Comparison of ENCODE assay signal across 8 mouse cellular contexts in genomic region chr11:61485541-61486457, GRCm38 (mm10). TPM values are rescaled to one million over a fixed set of nuclear protein-coding genes. Genes with fewer than 3 reads are reported as not detected.
DNase-seq lines count a peak whose midpoint lies in the region; ATAC-seq and TF ChIP-seq lines count a peak whose summit lies in the region.

No protein-coding gene starts in this region.

- TF ChIP-seq POLR2A in lung, adult 2 months (IDR thresholded peaks at IDR 0.05; ENCODE audit: borderline replicate concordance, extremely low read depth, low read depth, low read length): no peak
- no peak for TF ChIP-seq POLR2A in embryonic fibroblast, embryonic 13.5 days (IDR thresholded peaks at IDR 0.05; ENCODE audit: low read depth, low read length)

- peak overlapping the region; percentile 67 for H3K4me2 ChIP-seq in intestine, embryonic 14.5 days (ENCODE audit: low read length)

- H3K9ac ChIP-seq in intestine, embryonic 14.5 days (ENCODE audit: low read length): peak overlapping the region; percentile 53

- H3K4me3 ChIP-seq in lung, adult 2 months (replicated peaks; ENCODE audit: extremely low read depth, low read depth, low read length): peak overlapping the region; percentile 21
- H3K4me3 ChIP-seq in embryonic fibroblast, embryonic 13.5 days (ENCODE audit: insufficient read depth, low read length): peak overlapping the region; percentile 38
- peak overlapping the region; percentile 45 for H3K4me3 ChIP-seq in intestine, embryonic 14.5 days (ENCODE audit: low read depth, low read length)

- no peaks in the 10 kb centered on the region for H3K9me3 ChIP-seq in intestine, embryonic 14.5 days (ENCODE audit: control insufficient read depth, low read length)

- no peak for TF ChIP-seq CTCF in lung, adult 2 months (IDR thresholded peaks at IDR 0.05; ENCODE audit: insufficient read depth, low read length)
- no peak for TF ChIP-seq CTCF in embryonic fibroblast, embryonic 13.5 days (IDR thresholded peaks at IDR 0.05; ENCODE audit: borderline replicate concordance, insufficient read depth, low read length)

- 76% methylated on average over 22 of the region's 22 CpGs for WGBS in lung, adult 2 months
- WGBS in intestine, embryonic 14.5 days: 45% methylated on average over 22 of the region's 22 CpGs

- H3K27me3 ChIP-seq in intestine, embryonic 14.5 days (replicated peaks; ENCODE audit: control insufficient read depth, insufficient read depth, low read length): no peaks in the 10 kb centered on the region

- DNase-seq in lung, adult 2 months: no peak
- no peak for DNase-seq in lung, adult 18-20 months
- DNase-seq in intestine, embryonic 14.5 days (ENCODE audit: low spot score): no peak
- no peak for DNase-seq in thymus, postnatal 25 days
- no peak for DNase-seq in spleen, postnatal 10 days (ENCODE audit: low spot score in 2 of 2)
- no peak for DNase-seq in frontal cortex, postnatal 25 days (ENCODE audit: low spot score in 2 of 2)

- H3K36me3 ChIP-seq in intestine, embryonic 14.5 days (ENCODE audit: control insufficient read depth, insufficient read depth, low read length): peaks cover 34% of the 10 kb centered on the region

- peak overlapping the region; percentile 82 for H3K27ac ChIP-seq in embryonic fibroblast, embryonic 13.5 days (ENCODE audit: insufficient read depth, low read length)
- peak overlapping the region; percentile 98 for H3K27ac ChIP-seq in intestine, embryonic 14.5 days (ENCODE audit: low read depth)

- H3K4me1 ChIP-seq in lung, adult 2 months (ENCODE audit: control insufficient read depth, insufficient read depth, low read length): no peaks in the 10 kb centered on the region
- H3K4me1 ChIP-seq in embryonic fibroblast, embryonic 13.5 days (ENCODE audit: control insufficient read depth, insufficient read depth, low read length): peaks cover 2% of the 10 kb centered on the region; the same call in 1 of the 2 replicates
- peaks cover 33% of the 10 kb centered on the region for H3K4me1 ChIP-seq in intestine, embryonic 14.5 days (replicated peaks; ENCODE audit: control insufficient read depth, insufficient read depth, low read length)

- ATAC-seq in intestine, embryonic 14.5 days (replicated peaks; ENCODE audit: low FRiP score, low TSS enrichment, low read depth): peak; percentile 1; the same call in 1 of the 2 replicates
- peak; percentile 7; the same call in 1 of the 2 replicates for ATAC-seq in neutrophil, adult 5-6 weeks (ENCODE audit: extremely low read depth, insufficient number of reproducible peaks, low FRiP score, poor library complexity, severe bottlenecking)

RNA-seq across cellular contexts. Expression of gene Mfap4, which starts 0.6 kb away (rescaled TPM):
- 1,294 and 1,321 TPM in 2 replicates for polyA plus RNA-seq in lung, adult 2 months (2012; rRNA removed)
- 140 and 530 TPM in 2 replicates for polyA plus RNA-seq in embryonic fibroblast, embryonic 13.5 days (2011; ENCODE audit: insufficient read length, low read depth, missing spikeins)
- polyA plus RNA-seq in intestine, embryonic 14.5 days (2014; fragmentation: Nextera tagmentation; extraction: Ambion mirVana): 239 and 268 TPM in 2 replicates
- not detected in 2 replicates for total RNA-seq in neutrophil, adult 5-6 weeks (2017)

RNA-seq across cellular contexts. Expression of gene Mapk7, which starts 8.4 kb away (rescaled TPM):
- 39.3 and 40.1 TPM in 2 replicates for polyA plus RNA-seq in lung, adult 2 months (2012; rRNA removed)
- 28.3 and 35.6 TPM in 2 replicates for polyA plus RNA-seq in embryonic fibroblast, embryonic 13.5 days (2011; ENCODE audit: insufficient read length, low read depth, missing spikeins)
- polyA plus RNA-seq in intestine, embryonic 14.5 days (2014; fragmentation: Nextera tagmentation; extraction: Ambion mirVana): 41.9 and 47.3 TPM in 2 replicates
- total RNA-seq in neutrophil, adult 5-6 weeks (2017): 15.2 and 15.6 TPM in 2 replicates

RNA-seq across cellular contexts. Expression of gene B9d1, which starts 19.1 kb away (rescaled TPM):
- 28.4 and 37.5 TPM in 2 replicates for polyA plus RNA-seq in lung, adult 2 months (2012; rRNA removed)
- polyA plus RNA-seq in embryonic fibroblast, embryonic 13.5 days (2011; ENCODE audit: insufficient read length, low read depth, missing spikeins): 18.4 and 23.8 TPM in 2 replicates
- polyA plus RNA-seq in intestine, embryonic 14.5 days (2014; fragmentation: Nextera tagmentation; extraction: Ambion mirVana): 34.4 and 37.3 TPM in 2 replicates
- 1.2 TPM in 1 of 2 replicates, not detected in the other for total RNA-seq in neutrophil, adult 5-6 weeks (2017)

RNA-seq across cellular contexts. Expression of gene Rnf112, which starts 31.9 kb away (rescaled TPM):
- polyA plus RNA-seq in lung, adult 2 months (2012; rRNA removed): 0.27 and 0.44 TPM in 2 replicates
- polyA plus RNA-seq in embryonic fibroblast, embryonic 13.5 days (2011; ENCODE audit: insufficient read length, low read depth, missing spikeins): 0.70 TPM in 1 of 2 replicates, not detected in the other
- 0.85 and 1.0 TPM in 2 replicates for polyA plus RNA-seq in intestine, embryonic 14.5 days (2014; fragmentation: Nextera tagmentation; extraction: Ambion mirVana)
- total RNA-seq in neutrophil, adult 5-6 weeks (2017): not detected in 2 replicates
